Mouse (Mus musculus) adrenal gland, postnatal 10 days (tissue): ENCODE data around the gene Gm3558. TPM values are rescaled to one million over a fixed set of nuclear protein-coding genes. Genes with fewer than 3 reads are reported as not detected.
"Not testable (repeated sequence)": the region's sequence is repeated elsewhere in the genome, so short reads cannot be mapped to it uniquely, and the experiment has no call there.

Experiments used
- DNase-seq: peaks from one replicate; pipeline ENCODE4 v3.0.0; 2021; ENCODE audit warnings: mixed read lengths
- long read RNA-seq, 2 experiments: library from polyadenylated mRNA; stranded (forward); transcript quantifications; one replicate each; pipeline ENCODE4 v2.0.0; 2021
- total RNA-seq, 2 experiments: library from RNA; stranded (reverse); gene quantifications; 2 replicates each; pipeline ENCODE4 v1.2.3; 2021

Gm3558 gene
- total RNA-seq: 1 to 10 TPM; 2.7 to 4.5 TPM
- long read RNA-seq, experiment 1, partial matches to known transcripts: 1 of 6 reads
- long read RNA-seq, experiment 1, other reads (novel, unspliced or antisense): 5 of 6 reads
- long read RNA-seq, experiment 2, partial matches to known transcripts: 0 of 5 reads
- long read RNA-seq, experiment 2, other reads (novel, unspliced or antisense): 5 of 5 reads

DNA sequence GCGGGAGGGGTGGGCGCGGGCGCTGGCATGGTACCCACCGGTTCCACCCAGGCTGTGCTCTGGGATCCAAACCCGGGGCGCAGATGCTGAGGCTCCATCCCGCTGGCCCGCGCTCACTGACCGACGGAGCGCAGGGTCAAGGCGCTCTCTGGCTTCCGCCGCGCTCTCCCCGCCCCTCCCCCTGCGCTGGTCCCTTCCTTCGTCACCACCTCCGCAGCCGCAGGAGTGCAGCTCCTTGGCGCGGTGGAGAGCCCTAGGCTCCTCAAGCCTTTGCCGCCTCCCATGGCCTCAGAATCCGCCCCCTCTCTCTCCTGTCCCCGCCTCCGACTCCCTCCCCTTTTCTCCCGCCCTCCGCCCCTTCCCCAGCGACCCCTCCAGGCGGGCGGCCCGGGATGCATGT lies at the start of gene Gm3558:
TSS of gene Gm3558 (minus strand) at position 185 of the 400 bp plus-strand sequence.
- DNase-seq: peak; percentile 0

DNA sequence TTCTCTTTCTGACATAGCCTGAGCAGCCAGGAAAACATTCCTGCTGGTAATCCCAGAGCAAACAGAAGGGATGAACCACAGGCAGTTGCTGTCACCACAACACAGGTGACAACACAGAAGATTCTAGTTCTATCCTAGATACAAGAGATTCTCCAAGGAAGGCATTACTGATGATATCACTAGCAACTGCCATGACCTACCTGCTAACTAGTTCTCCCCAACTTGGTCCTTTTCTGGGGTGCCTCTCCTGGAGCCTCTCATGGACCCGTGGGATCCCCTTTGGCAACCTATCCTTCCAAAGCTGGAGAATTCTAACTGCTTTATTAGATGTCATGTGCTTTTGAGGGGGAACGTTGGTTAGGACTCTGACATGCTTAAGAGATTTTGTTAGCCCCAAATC lies 27.1 kb upstream of the Gm3558 start, which contains the start of gene Gm10338:
TSS of gene Gm10338 (minus strand) at position 101 of the 400 bp plus-strand sequence.
- not testable (repeated sequence) for DNase-seq

DNA sequence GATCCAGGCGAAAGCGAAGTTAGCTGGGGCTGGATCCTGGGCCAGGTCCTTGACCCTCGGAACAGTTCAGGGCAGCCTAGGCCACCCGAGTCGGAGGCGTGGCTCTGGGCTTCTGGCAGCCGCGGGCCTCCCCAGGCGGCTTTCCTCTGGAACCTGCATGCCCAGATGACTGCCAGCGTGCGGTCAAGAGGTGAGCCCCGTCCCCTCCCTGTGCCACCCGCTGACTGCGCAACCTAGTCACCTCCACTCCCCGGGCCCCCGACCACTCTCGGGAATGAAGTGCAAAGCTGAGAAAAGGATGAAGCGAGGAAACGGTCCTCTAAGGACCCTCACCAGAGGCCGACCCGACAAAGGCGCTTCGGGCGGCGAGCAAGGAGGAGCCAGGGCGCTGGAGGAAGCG lies 476 bp downstream of the Gm3558 start:
- DNase-seq: peak; percentile 5

DNA sequence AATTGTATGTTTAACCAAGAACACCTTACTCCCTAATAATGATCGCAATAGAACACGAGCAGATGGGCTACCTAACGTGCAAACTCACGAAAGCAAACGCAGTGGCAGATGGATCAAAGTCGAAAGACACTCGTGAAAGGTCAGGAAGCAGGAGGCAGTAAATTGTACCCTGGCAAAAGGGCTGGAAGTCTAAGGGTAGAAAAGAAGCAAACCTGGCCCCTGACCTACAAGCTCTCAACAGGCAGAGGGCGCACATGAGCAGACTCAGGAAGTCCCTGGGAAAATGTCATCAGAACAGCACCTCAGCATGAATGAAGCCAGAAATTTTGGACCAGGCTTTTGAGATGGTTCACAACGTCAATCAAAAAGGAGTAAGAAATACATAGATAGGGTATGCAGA lies 1.1 kb downstream of the Gm3558 start:
- peak; percentile 1 for DNase-seq

Other genes with a start within 250 kb of the Gm3558 start
- gene Gm5797, start 236.2 kb downstream of the Gm3558 start, total RNA-seq: not detected
- gene Gm8374, start 203.4 kb downstream of the Gm3558 start, total RNA-seq: not detected
- under 1 TPM in 1 of 2 experiments, not detected in 1; 0.24 TPM for gene Gm3755, start 117.6 kb downstream of the Gm3558 start, total RNA-seq
- under 1 TPM in 1 of 2 experiments, not detected in 1; 0.21 TPM for gene Gm3752, start 84.8 kb downstream of the Gm3558 start, total RNA-seq
- gene Gm10338, start 27.0 kb upstream of the Gm3558 start, total RNA-seq: not detected
- not detected for gene Gm10128, start 75.4 kb upstream of the Gm3558 start, total RNA-seq
- gene Gm26661, start 223.0 kb upstream of the Gm3558 start, total RNA-seq: not detected
- 10 to 100 TPM; 43.6 to 52.7 TPM for gene Flnb, start 249.4 kb upstream of the Gm3558 start, total RNA-seq